Mouse (Mus musculus): ENCODE results near the gene Rnf6.
"Not testable (repeated sequence)": the region's sequence is repeated elsewhere in the genome, so short reads cannot be mapped to it uniquely, and the experiment has no call there.

Rnf6 gene

GRCm38 (mm10) chr5:146193360-146193759 lies 28.0 kb downstream of the Rnf6 start:
- TF ChIP-seq GATA4 (IDR thresholded peaks at IDR 0.05; ENCODE audit: insufficient replicate concordance, low read length), result no peak

DNA sequence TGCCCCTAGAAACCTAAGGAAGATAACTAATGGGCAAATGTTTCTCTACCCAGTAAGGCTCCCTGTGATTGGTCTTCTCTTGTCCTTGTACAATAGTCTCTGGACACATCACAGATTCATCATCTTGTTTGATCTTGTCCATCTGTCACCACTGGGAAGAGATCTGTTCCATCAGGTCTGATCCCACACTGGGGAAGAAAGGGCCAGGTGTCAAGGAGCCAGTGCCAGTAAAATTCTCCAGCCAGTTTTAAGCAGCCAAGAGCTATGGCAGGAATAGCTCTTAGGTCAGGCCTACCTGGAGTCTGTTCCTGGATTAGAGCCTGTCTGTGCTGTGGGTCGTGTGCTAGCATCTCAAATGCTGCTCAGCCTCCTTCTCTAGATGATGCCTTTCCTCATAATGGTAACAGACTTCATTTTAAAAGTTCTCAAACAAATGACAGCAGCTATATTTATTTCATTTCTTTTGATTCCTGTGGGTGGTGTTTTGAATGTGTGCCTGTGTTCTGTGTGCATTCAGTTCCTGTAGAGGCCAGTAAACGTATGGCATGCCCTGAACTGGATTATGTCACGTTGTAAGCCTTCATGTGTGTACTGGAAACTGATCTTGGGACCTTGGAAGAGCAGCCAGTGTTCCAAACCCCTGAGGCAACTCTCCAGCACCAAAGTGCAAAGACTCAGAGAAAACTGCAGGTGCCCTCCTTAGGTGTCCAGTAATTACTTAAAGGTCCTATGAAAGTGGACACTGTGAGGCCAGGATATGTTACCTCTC lies 30.7 kb downstream of the Rnf6 start:
- TF ChIP-seq GATA4 (IDR thresholded peaks at IDR 0.05; ENCODE audit: insufficient replicate concordance, low read length), result no peak

- TF ChIP-seq GATA4 (IDR thresholded peaks at IDR 0.05; ENCODE audit: insufficient replicate concordance, low read length), result no peak
These were observed 31.3 kb downstream of the Rnf6 start for GRCm38 (mm10) chr5:146190093-146190492.

DNA sequence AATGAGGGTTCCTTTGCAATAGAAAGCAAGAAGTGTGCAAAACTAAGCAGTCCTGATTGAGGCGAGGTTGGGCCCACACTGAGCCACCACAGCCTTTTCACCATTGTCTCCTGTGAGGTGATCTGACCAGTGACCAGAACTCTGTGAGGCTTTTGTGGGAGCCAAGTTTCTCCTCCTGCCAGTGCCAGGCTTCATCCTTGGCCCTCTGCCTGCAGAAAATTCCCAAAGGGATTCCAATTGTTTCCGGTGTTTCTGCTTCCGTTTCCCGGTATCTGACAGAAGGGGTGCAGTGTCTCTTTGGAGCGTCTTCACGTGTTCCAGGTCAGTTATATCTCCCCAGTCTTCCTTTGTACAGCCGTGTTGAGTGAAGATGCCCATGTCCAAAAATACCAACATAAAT lies 32.6 kb downstream of the Rnf6 start:
- TF ChIP-seq GATA4 (IDR thresholded peaks at IDR 0.05; ENCODE audit: insufficient replicate concordance, low read length), result no peak

GRCm38 (mm10) chr5:146188144-146188543 lies 33.2 kb downstream of the Rnf6 start:
- TF ChIP-seq GATA4 (IDR thresholded peaks at IDR 0.05; ENCODE audit: insufficient replicate concordance, low read length), result no peak

- TF ChIP-seq GATA4 (IDR thresholded peaks at IDR 0.05; ENCODE audit: insufficient replicate concordance, low read length), result not testable (repeated sequence)
These were observed 36.2 kb downstream of the Rnf6 start, which contains the start of gene 1700001J03Rik for GRCm38 (mm10) chr5:146185204-146185603. Gene 1700001J03Rik, minus strand, starts transcription at chr5:146185304.

- not testable (repeated sequence) for TF ChIP-seq GATA4 (IDR thresholded peaks at IDR 0.05; ENCODE audit: insufficient replicate concordance, low read length)
These were observed 50.7 kb downstream of the Rnf6 start, which contains the start of gene Gm6309 for GRCm38 (mm10) chr5:146170621-146171020. Gene Gm6309, minus strand, starts transcription at chr5:146170721.

- not testable (repeated sequence) for TF ChIP-seq GATA4 (IDR thresholded peaks at IDR 0.05; ENCODE audit: insufficient replicate concordance, low read length)
These were observed 60.9 kb downstream of the Rnf6 start, which contains the start of gene Gm5565 for GRCm38 (mm10) chr5:146160439-146160838. Gene Gm5565, minus strand, starts transcription at chr5:146160539.
